Mouse (Mus musculus) G1E (cell line): ENCODE results near the gene Clca3a1. TPM values are rescaled to one million over a fixed set of nuclear protein-coding genes. Genes with fewer than 3 reads are reported as not detected.

Source experiments
- ATAC-seq: 2 replicates; pipeline ENCODE4 v1.8.0; 2016; ENCODE audit warnings: mild to moderate bottlenecking; ENCODE audit not compliant: insufficient number of reproducible peaks, poor library complexity, low FRiP score, severe bottlenecking; ENCODE audit errors: extremely low read depth
- DNase-seq: peaks from one replicate; pipeline ENCODE4 v3.0.0; 2012; ENCODE audit warnings: low spot score
- H3K27me3 ChIP-seq: 2 replicates; pipeline ENCODE4 v1.6.1; 2012; ENCODE audit warnings: mild to moderate bottlenecking, low read length, inconsistent platforms; ENCODE audit not compliant: insufficient read depth
- H3K36me3 ChIP-seq: replicated peaks from 2 replicates; pipeline ENCODE3; 2012; ENCODE audit warnings: mild to moderate bottlenecking, inconsistent platforms
- H3K4me1 ChIP-seq: 2 replicates; pipeline ENCODE4 v1.6.1; 2012; ENCODE audit warnings: low read depth, low read length, inconsistent platforms, mixed read lengths; ENCODE audit not compliant: insufficient read depth
- H3K4me3 ChIP-seq: 2 replicates; pipeline ENCODE4 v1.5.1; 2012; ENCODE audit warnings: low read depth, mild to moderate bottlenecking, inconsistent platforms, low read length, moderate library complexity, mixed read lengths
- H3K9me3 ChIP-seq: replicated peaks from 2 replicates; pipeline ENCODE4 v1.6.1; 2012; ENCODE audit warnings: inconsistent platforms
- CTCF ChIP-seq: IDR thresholded peaks from 2 replicates; pipeline ENCODE4 v1.5.1; 2012; ENCODE audit warnings: low read depth, low read length, inconsistent platforms, mixed read lengths
- GATA1 ChIP-seq: IDR thresholded peaks from 2 replicates; pipeline ENCODE4 v1.6.1; 2012; ENCODE audit warnings: borderline replicate concordance, low read length, inconsistent platforms, mixed read lengths
- GATA2 ChIP-seq: IDR thresholded peaks from 2 replicates; pipeline ENCODE4 v1.6.1; 2012; ENCODE audit warnings: low read depth, low read length, inconsistent platforms, borderline replicate concordance
- POLR2AphosphoS5 ChIP-seq: IDR thresholded peaks from 2 replicates; pipeline ENCODE4 v1.6.1; 2012; ENCODE audit warnings: low read depth, low read length, inconsistent platforms; ENCODE audit not compliant: insufficient replicate concordance
- TAL1 ChIP-seq: conservative IDR thresholded peaks from 2 replicates; pipeline ENCODE4 v1.6.1; 2012; ENCODE audit warnings: low read depth, low read length, inconsistent platforms, mixed read lengths
- polyA plus RNA-seq: library from polyadenylated mRNA; stranded (reverse); fragments of >175 nt; gene quantifications from 2 replicates; pipeline ENCODE4 v1.2.3, GENCODE M21; 2012
- total RNA-seq, 2 experiments: library from RNA; stranded (forward) in 1 of 2; stranded (reverse) in 1 of 2; fragments of 200-1000 nt in 1 of 2; fragments of >200 nt in 1 of 2; fragmentation: Nextera tagmentation in 1 of 2; gene quantifications; 2 replicates each; pipeline ENCODE4 v1.2.3; 2014 to 2017

Gene Clca3a1
- total and polyA plus RNA-seq, 3 experiments = 1.8 to 61.1 (median 19.8) TPM

GRCm38 (mm10) chr3:144711607-144712206 is 49.1 kb downstream of the Clca3a1 start:
- H3K4me3 ChIP-seq = no peak overlapping the region
- no peak for ATAC-seq
- no peaks in the 10 kb centered on the region for H3K27me3 ChIP-seq
- no peak for DNase-seq
- H3K36me3 ChIP-seq = peaks cover 78% of the 10 kb centered on the region
- H3K4me1 ChIP-seq = peaks cover 24% of the 10 kb centered on the region
- no peaks in the 10 kb centered on the region for H3K9me3 ChIP-seq
- TF ChIP-seq TAL1 (no peak), POLR2AphosphoS5 (no peak), GATA2 (no peak), GATA1 (no peak), CTCF (no peak)

- Histone ChIP-seq H3K4me1 (peaks cover 15% of the 10 kb centered on the region), H3K27me3 (no peaks in the 10 kb centered on the region), H3K36me3 (peaks cover 76% of the 10 kb centered on the region), H3K4me3 (no peak overlapping the region), H3K9me3 (no peaks in the 10 kb centered on the region)
- TF ChIP-seq CTCF (no peak), TAL1 (no peak), GATA2 (no peak), POLR2AphosphoS5 (no peak), GATA1 (no peak)
- DNase-seq = no peak
- ATAC-seq = no peak
Measured at GRCm38 (mm10) chr3:144708612-144709011, 52.2 kb downstream of the Clca3a1 start.

GRCm38 (mm10) chr3:144703959-144704358 is 56.8 kb downstream of the Clca3a1 start:
- peak; percentile 66 for ATAC-seq
- Histone ChIP-seq H3K4me3 (peak overlapping the region; percentile 42; the same call in 1 of the 2 replicates), H3K27me3 (no peaks in the 10 kb centered on the region), H3K9me3 (no peaks in the 10 kb centered on the region), H3K4me1 (peaks cover 28% of the 10 kb centered on the region), H3K36me3 (peaks cover 69% of the 10 kb centered on the region)
- DNase-seq = no peak
- TF ChIP-seq TAL1 (no peak), POLR2AphosphoS5 (no peak), CTCF (no peak), GATA1 (no peak), GATA2 (no peak)

- peaks cover 76% of the 10 kb centered on the region for H3K36me3 ChIP-seq
- TF ChIP-seq POLR2AphosphoS5 (no peak), GATA1 (no peak), TAL1 (no peak), CTCF (no peak), GATA2 (no peak)
- no peak for ATAC-seq
Measured at GRCm38 (mm10) chr3:144698790-144699433, 61.9 kb downstream of the Clca3a1 start.

GRCm38 (mm10) chr3:144697942-144698341 is 62.8 kb downstream of the Clca3a1 start:
- ATAC-seq (0 out of 2 replicates have a peak, but pooled peaks have one; percentile 19), DNase-seq (peak; percentile 20)
- Histone ChIP-seq H3K4me3 (no peak overlapping the region), H3K4me1 (peaks cover 52% of the 10 kb centered on the region), H3K9me3 (no peaks in the 10 kb centered on the region), H3K27me3 (no peaks in the 10 kb centered on the region), H3K36me3 (peaks cover 77% of the 10 kb centered on the region)
- no peak for TF ChIP-seq CTCF
- TF ChIP-seq POLR2AphosphoS5 = no peak
- no peak for TF ChIP-seq GATA1
- TF ChIP-seq GATA2 = no peak
- TF ChIP-seq TAL1 = no peak

More at GRCm38 (mm10) chr3:144698790-144699433, 61.9 kb downstream of the Clca3a1 start:
- Histone ChIP-seq H3K4me3 (no peak overlapping the region), H3K4me1 (peaks cover 52% of the 10 kb centered on the region), H3K9me3 (no peaks in the 10 kb centered on the region), H3K27me3 (no peaks in the 10 kb centered on the region)
- DNase-seq = no peak

- DNase-seq = no peak
- TF ChIP-seq POLR2AphosphoS5 = no peak
- TF ChIP-seq GATA1 = no peak
- no peak for TF ChIP-seq TAL1
- TF ChIP-seq GATA2 = no peak
- no peak for TF ChIP-seq CTCF
- ATAC-seq = peak; percentile 51; the same call in 1 of the 2 replicates
Measured at GRCm38 (mm10) chr3:144697154-144697553, 63.6 kb downstream of the Clca3a1 start.

More at GRCm38 (mm10) chr3:144697154-144697553, 63.6 kb downstream of the Clca3a1 start:
- H3K36me3 ChIP-seq = peaks cover 76% of the 10 kb centered on the region
- H3K27me3 ChIP-seq = no peaks in the 10 kb centered on the region
- H3K9me3 ChIP-seq = no peaks in the 10 kb centered on the region
- H3K4me3 ChIP-seq = no peak overlapping the region
- H3K4me1 ChIP-seq = peaks cover 52% of the 10 kb centered on the region
